Comparison of ENCODE assay signal across 12 mouse cellular contexts in genomic region chr2:157601435-157601839, GRCm38 (mm10). TPM values are rescaled to one million over a fixed set of nuclear protein-coding genes. Genes with fewer than 3 reads are reported as not detected.
DNase-seq lines count a peak whose midpoint lies in the region.
"Had no signal": no experiment of that assay in that cellular context is flagged by ENCODE, and none has a peak within 500 bp of the region (broad histone marks: within the 10 kb centered on the region; RNA-seq: fewer than 3 reads in every experiment).

No protein-coding gene starts in this region.

- DNase-seq in adrenal gland, adult (ENCODE audit: inconsistent age in 2 of 2, low spot score in 1 of 2), result peak; percentile 12 to 36
- DNase-seq in adrenal gland, postnatal 4 days (ENCODE audit: low spot score in 2 of 2), result no peak
- DNase-seq in ovary, postnatal 36 days (ENCODE audit: low spot score), result peak; percentile 37
- DNase-seq in ovary, postnatal 14 days (ENCODE audit: low spot score), result no peak
- DNase-seq in kidney, postnatal 36 days, result peak; percentile 11 to 24
- peak; percentile 68 for DNase-seq in testis, postnatal 14 days (ENCODE audit: low spot score)
- DNase-seq in cerebellum, adult 11 months, result no peak
- no peak for DNase-seq in gastrocnemius, postnatal 14 days
- DNase-seq: cerebellum, postnatal 25 days; gastrocnemius, postnatal 25 days had no signal

- intact Hi-C loops in gastrocnemius, postnatal 14 days (cut with DNase I; ENCODE audit: low total_unique reads), result loop anchor here (10.0 kb wide), 1 partner anchor 603 kb away; no protein-coding TSS in a partner anchor

RNA-seq across cellular contexts. Expression of gene Blcap, which starts 30.4 kb away (rescaled TPM):
- 100 to 1,000 TPM; 103 to 104 TPM for total RNA-seq in adrenal gland, postnatal 4 days (2021)
- 10 to 100 TPM; 15.8 to 16.7 TPM for total RNA-seq in gastrocnemius, postnatal 14 days (2021)

RNA-seq across cellular contexts. Expression of gene Nnat, which starts 41.6 kb away (rescaled TPM):
- total RNA-seq in adrenal gland, postnatal 4 days (2021), result 100 to 1,000 TPM; 380 to 391 TPM
- 1 to 10 TPM; 1.4 to 5.4 TPM for total RNA-seq in gastrocnemius, postnatal 14 days (2021)
- total RNA-seq: G1E; megakaryocyte-erythroid progenitor cell, adult 5-6 weeks had no signal

Comparison
In these comparisons a context has a peak if more than half of its experiments do, and no peak if none do; other contexts are left out.
1. DNase-seq: peak in adrenal gland, adult (2 of 2), ovary, postnatal 36 days (single experiment), kidney, postnatal 36 days (2 of 2) and testis, postnatal 14 days (single experiment); none in adrenal gland, postnatal 4 days (0 of 2), ovary, postnatal 14 days (single experiment), cerebellum, adult 11 months (single experiment) and gastrocnemius, postnatal 14 days (single experiment).
2. RNA of gene Blcap, which starts 30.4 kb away (total RNA-seq): 103 to 104 TPM in adrenal gland, postnatal 4 days; 15.8 to 16.7 TPM in gastrocnemius, postnatal 14 days; every median in the first group is over 4 times any median in the second.
3. RNA of gene Nnat, which starts 41.6 kb away (total RNA-seq): 380 to 391 TPM in adrenal gland, postnatal 4 days; 1.4 to 5.4 TPM in gastrocnemius, postnatal 14 days; every median in the first group is over 10 times any median in the second.